Mouse (Mus musculus) adrenal gland, postnatal 25 days (tissue): Measurements from ENCODE around the gene Asb3. TPM values are rescaled to one million over a fixed set of nuclear protein-coding genes. Genes with fewer than 3 reads are reported as not detected.
"Not testable (repeated sequence)": the region's sequence is repeated elsewhere in the genome, so short reads cannot be mapped to it uniquely, and the experiment has no call there.

ENCODE experiments used
- DNase-seq: peaks from one replicate; pipeline ENCODE4 v3.0.0; 2021; ENCODE audit warnings: mixed read lengths
- total RNA-seq: library from RNA; stranded (reverse); gene quantifications from 2 replicates; pipeline ENCODE4 v1.2.3, GENCODE M21; 2021

Asb3 gene
- total RNA-seq, 1 experiment from 2014 or later = 15.9 TPM

GRCm38 (mm10) chr11:31001169-31001908, 116.1 kb downstream of the Asb3 start:
- no peak for DNase-seq

DNA sequence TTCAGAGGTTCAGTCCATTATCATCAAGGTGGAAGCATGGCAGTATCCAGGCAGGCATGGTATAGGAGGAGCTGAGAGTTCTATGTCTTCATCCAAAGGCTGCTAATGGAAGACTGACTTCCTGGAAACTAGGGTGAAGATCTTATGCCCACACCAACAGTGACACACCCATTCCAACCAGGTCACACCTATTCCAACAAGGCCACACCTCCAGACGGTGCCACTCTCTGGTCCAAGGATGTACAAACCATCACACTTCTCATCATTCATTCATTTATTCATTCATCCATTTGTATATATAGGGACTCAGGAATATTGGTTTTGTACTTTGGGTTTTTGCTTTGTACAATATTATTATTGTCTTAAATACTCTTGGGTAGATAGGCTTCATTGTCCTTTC, 124.5 kb downstream of the Asb3 start:
- DNase-seq = not testable (repeated sequence)

GRCm38 (mm10) chr11:31017466-31017865, 132.2 kb downstream of the Asb3 start:
- DNase-seq = not testable (repeated sequence)

- DNase-seq = no peak
Measured at GRCm38 (mm10) chr11:31034958-31035357, 149.7 kb downstream of the Asb3 start.

GRCm38 (mm10) chr11:31089973-31090372, 204.8 kb downstream of the Asb3 start:
- DNase-seq = no peak

GRCm38 (mm10) chr11:31090478-31090978, 205.3 kb downstream of the Asb3 start:
- no peak for DNase-seq

DNA sequence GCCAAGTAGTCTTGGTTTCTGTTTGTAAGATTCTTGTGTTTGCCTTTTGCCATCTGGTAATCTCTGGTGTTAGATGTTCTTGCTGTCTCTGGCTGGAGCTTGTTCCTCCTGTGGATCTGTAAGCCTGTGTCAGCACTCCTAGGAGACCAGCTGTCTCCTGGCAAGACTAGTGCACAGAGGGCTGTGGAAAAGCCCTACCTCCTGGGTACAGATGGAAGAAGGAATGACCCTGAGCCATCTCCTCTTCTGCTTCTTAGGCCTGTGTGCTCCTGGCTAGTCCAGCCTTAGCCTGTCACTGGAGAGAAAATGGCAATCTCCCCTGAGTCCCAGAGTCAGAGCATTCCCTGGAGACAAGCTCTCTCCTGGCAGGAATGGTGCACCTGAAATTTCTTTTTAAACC, 214.3 kb downstream of the Asb3 start:
- DNase-seq = not testable (repeated sequence)

DNA sequence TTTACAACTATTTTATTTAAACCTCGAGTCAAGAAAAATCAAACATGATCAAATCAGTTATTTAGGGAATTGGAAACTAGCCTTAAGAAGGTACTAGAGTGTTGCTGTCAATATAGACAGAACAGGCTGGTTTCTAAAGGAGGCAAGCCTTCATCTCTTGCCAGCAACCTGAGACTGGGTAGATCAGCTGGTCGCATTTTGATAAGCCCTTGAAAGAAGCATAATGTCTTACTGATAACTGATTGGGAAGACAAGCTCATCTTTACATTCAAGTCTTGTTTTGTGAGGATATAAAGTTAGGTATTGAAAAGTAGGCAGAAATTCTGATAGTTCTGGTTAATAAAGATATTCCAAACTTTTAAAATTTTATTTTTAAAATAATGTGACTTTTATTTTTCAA, 217.0 kb downstream of the Asb3 start:
- DNase-seq = no peak

DNA sequence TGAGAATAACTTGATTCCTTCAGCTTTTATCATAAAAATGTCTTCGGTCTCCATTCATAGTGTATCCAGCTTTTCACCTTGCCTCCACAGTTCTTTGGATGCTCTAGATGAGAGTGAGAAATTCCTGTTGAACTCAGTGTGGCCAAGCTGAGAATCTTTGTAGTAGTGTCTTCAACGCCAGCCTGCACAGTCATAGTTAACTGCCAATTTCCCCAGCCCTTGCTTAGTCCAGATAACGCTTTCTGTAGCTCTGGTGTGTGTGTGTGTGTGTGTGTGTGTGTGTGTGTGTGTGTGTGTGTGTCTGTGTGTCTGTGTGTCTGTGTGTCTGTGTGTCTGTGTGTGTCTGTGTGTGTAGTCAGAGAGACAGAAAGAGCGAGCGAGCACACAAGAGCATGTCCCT, 220.1 kb downstream of the Asb3 start:
- DNase-seq = no peak

DNA sequence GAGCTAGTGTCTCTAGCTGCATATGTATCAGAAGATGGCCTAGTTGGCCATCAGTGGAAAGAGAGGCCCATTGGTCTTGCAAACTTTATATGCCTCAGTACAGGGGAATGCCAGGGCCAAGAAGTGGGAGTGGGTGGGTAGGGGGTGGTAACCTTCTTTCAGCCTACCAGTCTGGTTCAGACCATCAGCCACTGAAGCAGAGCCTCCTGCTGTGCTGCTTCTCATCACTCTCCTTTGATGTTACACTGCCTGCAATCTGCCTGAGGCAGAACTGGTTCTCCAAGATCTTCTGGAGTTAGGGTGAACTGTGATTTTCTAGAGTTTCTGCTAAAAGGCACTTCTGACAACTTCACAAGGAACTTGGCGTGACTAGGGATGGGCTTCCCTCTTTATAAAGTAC, 241.7 kb downstream of the Asb3 start:
- DNase-seq = not testable (repeated sequence)

DNA sequence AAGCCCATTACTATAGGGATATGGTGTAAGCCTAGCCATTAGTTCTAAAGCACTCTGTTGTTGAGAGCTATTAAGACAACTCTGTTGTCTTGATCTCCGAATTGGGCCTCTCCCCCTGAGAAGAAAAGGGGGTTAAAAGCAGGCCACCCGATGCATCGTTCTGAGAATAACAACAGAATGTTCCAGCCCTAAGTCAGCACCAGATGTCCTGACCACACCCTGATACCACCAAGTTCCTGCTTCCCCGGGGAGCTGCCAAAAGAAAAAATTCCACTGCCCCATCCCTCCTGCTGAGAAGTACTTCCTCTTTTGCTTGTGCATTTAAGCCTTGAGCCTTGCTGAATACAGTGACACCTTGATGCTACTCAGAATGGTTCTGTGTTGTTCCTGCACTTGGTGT, 248.5 kb downstream of the Asb3 start:
- DNase-seq = not testable (repeated sequence)

DNA sequence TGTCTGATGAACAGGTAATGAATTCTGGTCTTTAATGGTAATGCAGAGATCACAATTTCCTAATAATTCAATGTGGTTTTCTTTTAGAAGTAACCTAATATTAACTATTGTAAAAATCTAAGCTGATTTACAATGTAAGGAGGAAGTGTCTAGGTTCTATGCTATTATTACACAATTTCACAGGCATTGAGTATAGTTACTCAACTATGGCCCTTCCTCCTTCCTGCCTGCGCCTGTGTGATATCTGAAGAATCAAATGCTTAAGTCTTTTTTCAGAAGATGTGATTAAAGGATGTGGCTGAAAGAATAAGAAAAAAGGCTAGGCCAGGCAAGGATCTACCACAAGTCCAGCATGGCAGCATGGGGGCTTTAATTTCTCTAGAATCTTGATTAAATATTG, 249.6 kb downstream of the Asb3 start:
- DNase-seq = not testable (repeated sequence)

GRCm38 (mm10) chr11:31138394-31138793, 253.2 kb downstream of the Asb3 start:
- not testable (repeated sequence) for DNase-seq

Other genes starting within 250 kb of the Asb3 start
- 32.0 and 48.7 TPM in 2 replicates for gene Acyp2, start 235.8 kb upstream of the Asb3 start, total RNA-seq
- gene Psme4, start 113.7 kb upstream of the Asb3 start, total RNA-seq = 77.5 and 80.9 TPM in 2 replicates
- 1.5 and 2.1 TPM in 2 replicates for gene Gpr75, start 58 bp upstream of the Asb3 start, total RNA-seq
- 66.4 and 69.9 TPM in 2 replicates for gene Erlec1, start 68.9 kb downstream of the Asb3 start, total RNA-seq
- 9.3 and 12.1 TPM in 2 replicates for gene Chac2, start 100.9 kb downstream of the Asb3 start, total RNA-seq